Mouse (Mus musculus): ENCODE data around the gene Cdk15.

Cdk15 gene

GRCm38 (mm10) chr1:59321076-59321879 lies 64.6 kb downstream of the Cdk15 start:
- in situ Hi-C loops (cut with MboI; ENCODE audit: unreplicated experiment in 2 of 2), result no loop called here

GRCm38 (mm10) chr1:59321880-59322836 lies 65.5 kb downstream of the Cdk15 start:
- in situ Hi-C loops (cut with MboI; ENCODE audit: unreplicated experiment in 2 of 2), result no loop called here

GRCm38 (mm10) chr1:59326854-59327395 lies 70.2 kb downstream of the Cdk15 start:
- in situ Hi-C loops (cut with MboI; ENCODE audit: unreplicated experiment in 2 of 2), result no loop called here

GRCm38 (mm10) chr1:59332737-59333385 lies 76.2 kb downstream of the Cdk15 start:
- in situ Hi-C loops (cut with MboI; ENCODE audit: unreplicated experiment in 2 of 2), result no loop called here

DNA sequence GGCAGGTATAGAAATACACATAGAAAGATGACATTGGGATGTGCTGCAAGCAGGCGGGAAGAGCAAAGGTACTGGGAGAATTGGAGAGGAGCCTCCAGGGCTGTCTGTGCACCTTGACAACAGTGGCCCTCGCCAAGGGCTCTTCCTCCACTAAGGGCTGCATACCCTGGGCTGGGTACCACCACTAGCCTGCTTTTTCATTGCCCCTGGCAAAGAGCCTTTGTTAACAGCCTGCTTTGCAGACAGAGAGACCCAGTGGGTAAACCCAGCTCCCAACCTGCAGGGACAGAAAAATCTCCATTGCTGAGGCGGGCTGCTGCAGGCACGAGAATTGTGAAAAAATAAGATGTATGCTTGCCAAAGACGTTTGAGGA lies 76.7 kb downstream of the Cdk15 start:
- in situ Hi-C loops (cut with MboI; ENCODE audit: unreplicated experiment in 2 of 2), result no loop called here

DNA sequence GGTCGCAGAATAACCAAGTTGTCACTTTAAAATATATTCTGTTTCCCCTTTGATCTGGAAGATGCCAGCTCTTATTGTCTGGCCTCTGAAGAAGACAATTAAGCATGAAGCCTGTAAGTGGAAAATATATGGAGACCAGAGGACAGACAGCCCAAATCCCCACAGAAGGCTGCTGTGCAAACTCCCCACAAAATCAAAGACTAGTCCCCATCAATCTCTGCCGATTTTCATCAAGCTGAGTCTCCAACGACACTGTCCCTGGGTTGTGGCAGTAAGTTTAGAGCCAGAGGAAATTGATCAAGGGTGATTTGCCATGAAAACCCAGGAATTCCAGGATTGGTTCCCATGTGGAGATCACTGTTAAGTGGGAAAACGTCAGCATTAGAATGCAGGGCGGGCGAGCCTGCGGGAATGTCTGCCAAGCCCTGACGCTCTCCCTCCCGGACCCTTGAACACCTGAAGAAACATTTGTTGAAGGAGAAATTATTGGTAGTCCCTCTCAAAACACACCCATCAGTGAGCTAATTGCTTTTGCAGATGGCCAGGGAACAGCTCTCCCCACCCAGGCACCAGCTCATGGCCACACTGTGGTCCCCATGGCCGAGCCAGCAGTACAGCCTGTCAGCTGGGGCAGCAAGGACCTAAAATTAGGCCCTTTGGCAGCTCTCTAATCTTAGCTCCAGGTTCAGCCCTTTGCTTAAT lies 77.3 kb downstream of the Cdk15 start:
- in situ Hi-C loops (cut with MboI; ENCODE audit: unreplicated experiment in 2 of 2), result no loop called here

DNA sequence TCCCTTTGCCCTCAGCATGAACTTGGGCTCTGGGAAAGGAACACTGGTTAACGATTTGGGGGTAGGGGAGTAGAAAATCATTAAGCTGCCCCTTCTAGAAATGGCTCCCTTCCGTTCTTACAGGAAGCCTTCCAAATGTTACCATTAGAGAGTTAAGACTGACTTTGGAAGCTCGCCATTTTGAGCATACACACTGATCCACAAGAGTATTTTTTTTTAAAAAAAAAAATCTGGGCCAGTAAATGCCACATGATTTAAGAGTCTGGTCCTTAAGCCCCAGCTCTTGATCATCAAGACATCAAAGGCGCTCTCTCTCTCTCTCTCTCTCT lies 77.8 kb downstream of the Cdk15 start:
- in situ Hi-C loops (cut with MboI; ENCODE audit: unreplicated experiment in 2 of 2), result no loop called here

DNA sequence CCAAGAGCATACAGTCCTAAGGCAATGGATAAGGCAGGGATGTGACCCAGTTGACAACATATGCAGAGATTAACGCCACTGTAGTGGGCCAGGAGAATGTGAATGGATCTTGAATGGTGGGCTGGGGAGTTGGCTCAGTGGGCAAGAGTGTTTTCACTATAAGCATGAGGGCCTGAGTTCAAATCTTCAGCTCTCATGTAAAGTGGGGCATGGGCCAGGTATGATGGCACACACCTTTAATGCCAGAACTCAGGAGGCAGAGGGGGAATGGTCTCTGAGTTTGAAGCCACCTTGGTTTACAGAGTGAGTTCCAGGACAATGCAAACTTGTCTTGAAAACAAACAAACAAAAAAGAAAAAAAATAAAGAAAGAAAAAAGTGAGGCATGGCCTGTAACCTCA lies 79.5 kb downstream of the Cdk15 start:
- in situ Hi-C loops (cut with MboI; ENCODE audit: unreplicated experiment in 2 of 2), result no loop called here

- in situ Hi-C loops (cut with MboI; ENCODE audit: unreplicated experiment in 2 of 2), result no loop called here
These were observed 84.3 kb downstream of the Cdk15 start for GRCm38 (mm10) chr1:59340814-59341588.

- in situ Hi-C loops (cut with MboI; ENCODE audit: unreplicated experiment in 2 of 2), result no loop called here
These were observed 85.0 kb downstream of the Cdk15 start for GRCm38 (mm10) chr1:59341697-59342096.

DNA sequence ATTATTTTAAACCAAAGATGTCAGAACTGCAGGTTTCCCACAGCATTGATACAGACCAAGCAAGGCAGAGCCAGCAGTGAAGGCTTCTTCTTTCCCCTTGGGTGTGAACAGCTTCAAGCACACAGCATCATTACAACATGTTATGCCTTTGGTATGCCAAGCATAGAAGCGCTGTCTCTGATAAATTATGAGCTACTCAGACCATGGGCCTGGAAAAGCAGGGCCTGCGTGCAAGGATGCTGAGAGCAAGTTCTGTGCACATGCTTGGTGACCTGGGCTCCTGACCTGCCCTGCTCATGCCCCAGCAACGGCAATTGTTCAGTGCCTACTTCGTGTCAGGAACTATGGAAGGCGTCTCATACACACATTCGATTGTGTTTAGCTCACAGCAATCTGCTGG lies 85.4 kb downstream of the Cdk15 start:
- in situ Hi-C loops (cut with MboI; ENCODE audit: unreplicated experiment in 2 of 2), result no loop called here

DNA sequence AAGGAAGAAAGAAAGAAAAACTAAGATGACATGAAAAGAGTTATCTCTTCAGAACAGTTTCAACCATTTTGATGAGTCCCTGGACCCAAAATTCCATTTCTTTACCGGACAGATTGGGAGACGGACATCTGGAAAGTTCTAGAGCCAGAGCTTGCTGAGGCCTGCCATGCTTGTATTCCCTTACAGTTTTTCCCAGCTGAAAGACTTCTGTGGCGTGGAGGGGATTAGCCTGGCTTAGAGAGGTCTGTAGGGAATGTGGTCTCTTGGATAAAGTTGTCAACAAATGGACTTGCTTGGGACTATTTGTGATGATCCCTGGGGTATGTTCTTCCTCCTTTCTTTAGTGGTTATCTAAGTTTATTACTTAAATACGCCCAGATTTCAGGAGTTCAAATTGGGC lies 96.0 kb downstream of the Cdk15 start:
- in situ Hi-C loops (cut with MboI; ENCODE audit: unreplicated experiment in 2 of 2), result no loop called here

DNA sequence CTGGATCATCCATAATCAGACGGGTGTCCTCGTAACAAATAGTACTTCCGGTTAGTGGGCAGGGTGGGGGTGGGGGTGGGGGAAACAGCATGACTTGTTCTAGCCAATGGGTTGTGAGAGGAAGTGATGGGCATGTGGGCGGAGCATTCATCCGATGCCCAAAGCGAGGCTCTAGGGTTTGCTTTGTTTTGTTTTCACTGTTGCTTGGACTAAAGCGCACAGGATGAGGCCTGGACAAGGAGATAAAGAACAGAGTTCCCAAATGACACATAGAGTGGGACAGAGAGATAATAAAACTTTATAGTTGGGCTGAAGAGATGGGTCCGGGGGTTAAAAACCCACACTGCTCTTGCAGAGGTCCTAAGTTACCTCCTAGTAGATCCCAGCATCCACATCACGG lies 98.7 kb downstream of the Cdk15 start:
- in situ Hi-C loops (cut with MboI; ENCODE audit: unreplicated experiment in 2 of 2), result no loop called here

- in situ Hi-C loops (cut with MboI; ENCODE audit: unreplicated experiment in 2 of 2), result no loop called here
These were observed 102.4 kb downstream of the Cdk15 start for GRCm38 (mm10) chr1:59359136-59359535.

- in situ Hi-C loops (cut with MboI; ENCODE audit: unreplicated experiment in 2 of 2), result no loop called here
These were observed 104.1 kb downstream of the Cdk15 start for GRCm38 (mm10) chr1:59360834-59361233.

- in situ Hi-C loops (cut with MboI; ENCODE audit: unreplicated experiment in 2 of 2), result no loop called here
These were observed 104.8 kb downstream of the Cdk15 start for GRCm38 (mm10) chr1:59361460-59361859.

GRCm38 (mm10) chr1:59361966-59362365 lies 105.3 kb downstream of the Cdk15 start:
- in situ Hi-C loops (cut with MboI; ENCODE audit: unreplicated experiment in 2 of 2), result no loop called here

- in situ Hi-C loops (cut with MboI; ENCODE audit: unreplicated experiment in 2 of 2), result no loop called here
These were observed 107.8 kb downstream of the Cdk15 start for GRCm38 (mm10) chr1:59364463-59365040.

DNA sequence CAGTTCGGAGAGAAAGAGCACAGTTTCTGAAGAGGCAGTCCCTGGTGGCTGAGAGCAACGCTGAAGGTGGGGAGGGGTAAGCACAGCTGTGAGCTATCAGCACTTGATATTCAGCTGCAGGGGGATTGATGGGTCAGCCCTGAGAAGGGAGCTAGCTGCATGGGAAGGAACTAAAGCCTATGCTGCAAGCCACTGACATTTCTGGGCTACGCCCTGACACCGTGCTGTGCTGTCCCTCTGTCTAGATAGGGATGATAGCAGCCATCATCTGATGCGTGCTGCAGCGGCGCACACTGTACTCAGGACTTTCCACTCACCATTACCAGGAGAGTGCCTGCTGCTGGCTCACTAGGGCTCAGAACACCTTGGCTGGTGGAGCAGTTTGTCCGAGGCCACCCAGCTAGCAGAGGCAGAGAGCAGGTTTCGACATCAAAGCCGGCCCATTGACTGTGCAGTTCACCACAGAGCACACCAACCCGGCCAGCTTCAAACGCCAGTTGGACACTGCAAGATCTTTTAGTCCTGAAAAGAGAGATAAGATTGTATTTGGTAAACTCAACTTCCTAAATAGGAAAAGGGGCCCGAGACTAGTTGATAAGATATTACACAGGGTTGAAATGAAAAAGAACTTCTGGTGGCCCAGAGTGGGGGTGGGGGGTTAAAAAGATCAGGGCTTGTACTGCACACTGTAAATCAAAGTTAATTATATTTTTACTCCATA lies 111.4 kb downstream of the Cdk15 start:
- in situ Hi-C loops (cut with MboI; ENCODE audit: unreplicated experiment in 2 of 2), result no loop called here
